Mouse (Mus musculus): ENCODE results near the gene Sytl4.

Sytl4 gene

DNA sequence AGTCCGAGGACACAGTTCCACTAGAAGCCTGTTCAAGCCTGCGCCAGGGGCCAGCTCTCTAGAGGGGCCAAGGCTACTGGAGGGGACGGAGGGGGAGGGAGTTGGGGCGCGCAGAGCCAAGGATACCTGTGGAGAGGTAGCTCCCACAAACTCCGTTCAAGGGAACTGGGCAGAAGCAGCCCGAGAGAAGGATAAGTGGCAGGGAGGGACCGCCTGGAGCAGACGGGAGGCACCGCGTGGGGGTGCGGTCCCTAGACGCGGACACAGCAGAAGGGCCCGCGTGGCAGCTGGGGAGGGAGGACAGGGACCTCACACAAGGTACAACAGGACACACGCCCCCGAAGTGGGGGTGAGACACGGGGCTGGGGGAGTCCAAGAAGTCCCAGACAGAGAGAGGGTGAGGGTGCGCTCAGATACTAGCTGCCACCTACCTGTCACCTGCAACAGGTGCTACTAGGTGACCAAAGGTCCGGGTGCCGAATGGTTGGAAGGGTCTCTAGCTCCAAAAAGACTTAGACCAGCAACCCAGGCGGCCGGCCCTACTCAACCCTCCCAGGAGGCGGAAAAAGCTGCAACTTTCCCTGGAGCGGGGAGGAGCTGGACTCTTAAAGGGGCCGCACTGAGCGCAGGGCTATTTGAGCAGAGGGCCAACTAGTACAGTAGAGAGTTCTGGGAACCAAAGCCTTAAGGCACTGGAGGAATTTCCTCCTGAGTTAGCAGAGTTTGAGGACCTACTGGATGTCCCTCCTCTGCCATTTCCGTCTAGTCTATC is at the start of gene Sytl4:
TSS of gene Sytl4 (minus strand) at position 582 of the 772 bp plus-strand sequence.
- DNase-seq (ENCODE audit: low spot score), result peak; percentile 54

GRCm38 (mm10) chrX:134020664-134021063 is 39.1 kb upstream of the Sytl4 start:
- DNase-seq (ENCODE audit: low spot score), result peak; percentile 4

GRCm38 (mm10) chrX:134019005-134019404 is 37.4 kb upstream of the Sytl4 start:
- DNase-seq (ENCODE audit: low spot score), result peak; percentile 81

DNA sequence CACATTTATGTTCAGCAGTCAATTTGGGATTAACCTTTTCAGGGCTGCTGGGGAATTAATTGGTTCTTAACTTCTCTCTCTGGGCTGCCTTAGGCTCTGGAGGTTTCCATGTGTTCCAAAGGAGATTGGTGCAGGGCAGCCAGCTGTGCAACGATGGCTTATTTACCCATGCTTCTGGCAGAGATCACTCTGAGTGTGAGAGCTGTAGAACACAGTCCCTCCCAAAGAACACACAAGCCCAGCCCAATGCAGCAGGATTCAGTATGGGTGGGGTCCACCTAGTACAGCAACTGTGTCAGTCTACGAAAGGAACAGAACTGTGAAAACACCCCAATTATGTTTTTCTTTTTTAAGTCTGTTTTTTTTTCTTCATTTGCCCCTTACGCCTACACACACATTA is 14.3 kb upstream of the Sytl4 start:
- no peak for DNase-seq (ENCODE audit: low spot score)

DNA sequence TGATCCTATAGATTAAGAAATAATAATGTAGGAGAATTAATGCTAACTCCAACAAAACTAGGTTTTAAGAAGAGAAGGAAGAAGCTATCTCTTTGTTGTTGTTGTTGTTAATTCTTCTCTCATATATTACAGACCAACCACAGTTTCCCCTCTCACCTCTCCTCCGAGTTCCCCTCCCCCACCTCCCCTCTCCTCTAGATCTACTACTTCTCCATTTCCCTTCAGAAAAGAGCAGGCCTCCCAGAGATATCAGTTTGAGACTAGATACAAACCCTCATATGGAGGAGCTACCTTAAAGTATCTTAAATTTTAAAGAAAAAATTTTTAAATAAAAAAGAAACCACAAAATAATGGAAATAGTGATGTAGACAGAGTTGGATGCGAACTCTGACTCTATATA is 17.0 kb downstream of the Sytl4 start:
- DNase-seq (ENCODE audit: low spot score), result no peak

DNA sequence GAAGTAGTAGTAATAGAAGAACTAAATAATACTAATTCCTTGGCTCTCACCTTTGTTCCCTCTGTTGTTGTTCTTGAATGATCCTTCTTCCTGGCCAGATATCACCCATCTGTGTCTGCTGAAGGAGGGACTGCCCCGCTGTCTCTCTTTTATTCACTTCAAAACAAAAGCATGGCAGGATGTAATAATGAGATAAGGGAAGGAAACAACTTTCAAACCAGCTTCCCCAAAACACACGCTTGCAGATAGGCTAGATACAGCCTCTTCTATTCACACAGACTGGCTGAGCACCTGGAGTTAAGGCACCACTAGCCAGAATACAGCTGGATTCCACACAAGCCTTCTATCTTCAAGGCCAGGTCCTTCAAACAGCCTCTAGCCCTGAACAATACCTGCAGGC is 21.0 kb downstream of the Sytl4 start:
- DNase-seq (ENCODE audit: low spot score), result no peak

DNA sequence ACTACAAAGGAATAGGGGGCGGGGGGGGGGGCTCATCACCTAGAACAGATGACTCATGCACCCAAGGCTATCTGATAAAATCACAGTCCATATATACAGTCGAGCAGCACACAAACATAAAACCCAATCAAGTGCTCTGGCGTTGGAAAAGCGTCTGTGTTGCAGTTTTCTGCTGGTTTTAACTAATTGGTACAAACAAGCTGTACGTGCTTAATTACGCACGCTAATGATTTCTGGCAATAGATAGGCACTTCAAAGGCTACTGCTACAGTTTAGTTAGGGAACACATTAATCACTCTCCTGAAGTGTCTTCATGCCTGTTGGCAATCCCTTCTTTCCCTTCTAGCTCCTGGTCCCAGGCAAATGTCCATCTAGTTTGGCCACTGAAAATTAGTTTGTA is 27.0 kb downstream of the Sytl4 start:
- DNase-seq (ENCODE audit: low spot score), result no peak

GRCm38 (mm10) chrX:133947427-133947826 is 34.2 kb downstream of the Sytl4 start:
- DNase-seq (ENCODE audit: low spot score), result peak; percentile 68

DNA sequence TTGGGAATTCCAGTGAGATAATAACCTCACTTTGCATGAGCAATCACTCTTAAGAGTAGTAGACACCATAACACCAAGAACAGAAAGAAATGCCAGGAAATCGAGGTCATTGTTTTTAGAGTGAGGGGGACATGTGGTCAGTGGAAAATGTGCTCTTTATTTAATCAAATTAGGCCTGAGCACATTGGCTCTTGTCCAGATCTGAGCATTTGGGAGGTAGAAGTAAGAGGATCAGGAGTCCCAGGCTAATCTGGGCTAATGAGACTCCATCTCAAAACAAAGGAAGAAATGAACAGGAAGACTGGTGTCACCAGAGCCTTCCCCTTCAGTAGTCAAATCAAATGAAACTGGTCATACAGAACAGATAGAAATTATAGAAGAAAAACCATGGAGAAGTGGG is 42.1 kb downstream of the Sytl4 start:
- DNase-seq (ENCODE audit: low spot score), result no peak

DNA sequence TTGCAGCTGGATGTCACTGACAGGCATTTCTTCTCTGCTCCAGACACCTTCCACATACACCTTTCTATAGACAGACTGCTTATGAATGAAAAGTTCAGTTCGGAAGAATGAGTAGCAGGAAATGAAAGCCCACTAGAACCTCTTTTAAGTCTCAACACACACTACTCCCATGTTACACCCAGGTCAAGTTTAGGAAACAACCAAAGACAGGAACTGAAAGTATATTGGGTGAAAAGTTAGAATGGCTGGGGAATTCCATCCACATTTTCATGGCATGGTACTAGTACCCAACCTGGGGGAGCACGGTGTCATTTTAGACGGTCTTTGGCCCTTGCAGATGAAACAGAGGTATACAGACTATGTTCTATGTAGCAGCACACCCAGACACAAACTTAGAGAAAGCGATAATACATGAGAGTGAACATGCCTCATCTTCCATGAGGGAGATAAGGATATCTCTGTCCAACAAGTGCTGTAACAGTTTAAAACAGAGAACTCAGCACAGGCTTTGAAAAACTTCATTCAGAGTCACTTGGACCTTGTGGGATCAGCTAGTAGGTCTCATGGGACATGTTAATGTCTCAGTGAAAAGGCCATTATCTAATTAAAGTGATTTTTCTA is 44.9 kb downstream of the Sytl4 start:
- no peak for DNase-seq (ENCODE audit: low spot score)

DNA sequence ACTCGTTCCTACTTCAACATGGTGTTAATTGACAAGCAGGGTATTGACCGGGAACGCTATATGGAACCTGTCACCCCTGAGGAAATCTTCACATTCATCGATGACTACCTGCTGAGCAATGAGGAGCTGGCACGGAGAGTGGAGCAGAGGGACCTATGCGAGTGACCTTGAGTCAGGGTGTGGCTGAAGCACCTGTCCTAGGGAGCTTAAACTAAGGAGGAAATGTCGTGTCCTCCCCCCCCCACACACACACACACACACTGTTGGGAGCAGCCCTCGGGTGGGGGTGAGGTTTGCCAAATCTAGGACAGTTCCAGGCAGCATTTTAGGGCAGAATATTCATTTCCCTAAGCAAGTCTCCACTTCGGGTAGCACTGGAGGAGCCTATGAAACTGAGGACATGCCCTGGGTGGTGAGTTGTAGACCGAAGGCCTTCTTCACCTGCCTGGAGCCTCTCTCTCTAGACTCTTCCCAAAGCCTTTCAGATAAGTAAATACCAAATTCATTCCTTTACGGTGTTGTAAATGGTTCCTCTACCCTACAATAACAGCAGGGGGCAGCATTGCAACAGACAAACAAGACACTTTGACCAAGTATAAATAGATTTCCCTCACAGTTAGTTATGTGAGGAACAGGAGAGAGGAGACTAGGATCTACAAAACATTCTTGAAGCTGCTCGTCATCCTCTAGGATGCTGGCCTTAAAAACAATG is 50.2 kb downstream of the Sytl4 start:
- DNase-seq (ENCODE audit: low spot score), result peak; percentile 66

DNA sequence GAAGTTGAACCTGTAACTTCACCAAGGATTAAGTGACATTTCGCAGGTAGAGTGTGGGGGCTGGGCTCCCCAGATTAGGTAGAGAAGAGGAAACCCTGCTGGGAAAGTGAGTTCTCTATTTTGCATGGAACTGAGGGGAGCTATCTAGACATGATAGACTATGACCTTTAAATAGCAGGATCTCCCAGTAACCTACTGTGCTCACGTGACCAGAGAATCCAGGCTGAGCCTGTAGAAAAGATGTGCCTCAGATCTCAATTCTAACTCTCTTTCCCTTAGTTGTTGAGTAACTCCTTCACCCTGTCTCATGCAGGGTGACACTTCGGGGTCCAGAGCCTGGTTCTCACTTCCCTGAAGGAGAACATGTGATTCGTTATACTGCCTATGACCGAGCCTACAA is 54.9 kb downstream of the Sytl4 start:
- DNase-seq (ENCODE audit: low spot score), result no peak

- no peak for DNase-seq (ENCODE audit: low spot score)
Observed at GRCm38 (mm10) chrX:133921187-133921586, 60.4 kb downstream of the Sytl4 start.

DNA sequence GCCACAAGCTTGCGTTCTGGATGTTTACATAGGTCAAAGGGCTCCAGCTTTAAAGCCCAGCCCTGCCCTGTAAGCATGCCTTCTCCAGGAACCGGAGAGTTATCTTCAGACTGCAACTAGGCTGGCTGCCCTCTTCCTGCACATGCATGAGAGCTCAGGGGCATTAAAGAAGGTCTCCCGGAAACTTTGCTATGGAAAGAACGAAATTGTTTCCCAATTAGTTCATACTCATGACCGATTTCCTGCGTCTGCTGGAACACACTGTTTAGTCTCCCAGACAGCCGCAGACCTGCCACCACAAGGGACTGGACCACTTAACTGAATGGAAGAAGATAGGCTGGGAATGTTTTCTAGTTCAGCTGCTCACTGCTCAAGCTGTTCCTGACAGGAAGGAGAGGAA is 67.4 kb downstream of the Sytl4 start:
- peak; percentile 4 for DNase-seq (ENCODE audit: low spot score)

DNA sequence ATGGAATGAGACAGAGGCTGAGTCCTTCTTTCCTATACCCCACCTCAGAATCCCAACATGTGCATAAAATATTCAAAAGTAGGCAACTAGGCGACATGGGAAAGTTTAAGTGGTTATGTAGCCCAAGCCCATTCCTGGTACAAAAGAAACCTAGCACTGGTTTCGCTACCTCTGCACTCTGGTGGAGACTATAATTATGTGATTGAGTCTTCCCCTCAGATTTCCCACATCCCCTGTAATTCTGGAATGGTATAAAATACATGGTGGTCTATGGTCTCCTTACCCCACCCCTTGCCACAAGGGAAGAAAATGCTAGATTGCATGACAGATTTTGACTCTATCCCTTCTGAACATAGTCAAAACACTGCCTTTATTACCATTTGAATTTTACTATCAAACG is 68.6 kb downstream of the Sytl4 start:
- DNase-seq (ENCODE audit: low spot score), result no peak

DNA sequence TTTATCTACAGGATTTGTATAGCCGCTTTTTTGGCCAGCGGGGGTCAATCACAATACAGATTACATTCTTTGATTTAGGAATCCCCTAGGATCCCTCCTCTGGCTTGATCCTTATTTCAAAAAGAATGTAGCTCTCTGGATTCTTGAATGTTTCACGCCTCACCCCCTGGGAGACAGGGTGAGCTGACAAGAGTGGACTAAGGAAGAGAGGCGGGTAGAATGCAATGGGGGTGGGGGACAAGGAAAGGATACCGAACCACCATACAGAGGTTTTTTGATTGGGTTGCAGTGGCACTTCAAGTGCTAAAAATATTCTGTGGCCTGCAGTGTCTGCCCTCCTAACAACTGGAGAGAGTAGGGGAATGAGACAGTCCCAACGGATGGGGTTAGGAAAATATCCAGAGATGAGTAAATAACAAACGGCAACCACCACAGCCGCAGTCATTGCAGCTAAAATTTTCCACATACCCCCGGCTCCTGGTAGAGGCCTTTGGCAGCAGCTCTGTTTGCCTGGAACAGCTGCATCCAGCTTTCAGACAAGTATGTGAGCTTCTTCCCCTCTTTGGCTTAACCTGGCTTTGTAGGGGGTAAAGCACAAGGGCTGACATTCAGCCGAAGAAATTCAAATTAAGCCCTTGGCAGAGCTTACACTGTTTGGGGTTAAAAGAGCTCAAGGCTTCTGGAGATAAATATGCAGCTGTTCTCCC is 70.1 kb downstream of the Sytl4 start:
- no peak for DNase-seq (ENCODE audit: low spot score)

- no peak for DNase-seq (ENCODE audit: low spot score)
Observed at GRCm38 (mm10) chrX:133908261-133908660, 73.4 kb downstream of the Sytl4 start, which contains the start of gene Srpx2. Srpx2 (plus strand) TSS chrX:133908426.

GRCm38 (mm10) chrX:133898014-133898542 is 83.5 kb downstream of the Sytl4 start, which contains the start of gene Tspan6:
Tspan6 (minus strand) TSS chrX:133898429.
- DNase-seq (ENCODE audit: low spot score), result peak; percentile 89

- no peak for DNase-seq (ENCODE audit: low spot score)
Observed at GRCm38 (mm10) chrX:133888111-133888510, 93.5 kb downstream of the Sytl4 start.

DNA sequence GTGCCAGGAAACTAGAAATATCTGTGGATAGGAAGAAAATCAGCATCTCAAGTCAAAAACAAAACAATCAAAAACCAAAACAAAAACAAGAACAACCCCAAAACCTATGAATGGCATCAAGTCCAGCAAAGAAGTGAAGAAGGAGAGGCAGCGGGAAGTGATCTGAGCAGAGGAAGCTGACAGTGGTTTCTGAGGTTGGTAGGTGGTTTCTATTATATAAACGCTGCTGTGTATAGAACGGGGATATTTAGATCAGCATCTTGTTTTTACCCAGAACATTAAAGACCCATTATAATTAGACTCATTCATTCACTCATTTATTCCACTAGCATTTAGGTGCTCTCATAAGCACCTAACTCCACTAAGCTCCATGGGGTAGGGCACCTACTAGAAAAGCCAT is 94.3 kb downstream of the Sytl4 start:
- DNase-seq (ENCODE audit: low spot score), result no peak
